Mouse (Mus musculus) heart, postnatal 0 days (tissue): ENCODE data around the gene Natd1.

Experiments
- CTCF ChIP-seq: IDR thresholded peaks from 2 replicates; pipeline ENCODE4 v1.5.1; 2016; ENCODE audit warnings: antibody characterized with exemption, control low read depth, low read depth
- EP300 ChIP-seq: IDR thresholded peaks from 2 replicates; pipeline ENCODE4 v1.6.1; 2016; ENCODE audit warnings: antibody characterized with exemption, low read depth

DNA sequence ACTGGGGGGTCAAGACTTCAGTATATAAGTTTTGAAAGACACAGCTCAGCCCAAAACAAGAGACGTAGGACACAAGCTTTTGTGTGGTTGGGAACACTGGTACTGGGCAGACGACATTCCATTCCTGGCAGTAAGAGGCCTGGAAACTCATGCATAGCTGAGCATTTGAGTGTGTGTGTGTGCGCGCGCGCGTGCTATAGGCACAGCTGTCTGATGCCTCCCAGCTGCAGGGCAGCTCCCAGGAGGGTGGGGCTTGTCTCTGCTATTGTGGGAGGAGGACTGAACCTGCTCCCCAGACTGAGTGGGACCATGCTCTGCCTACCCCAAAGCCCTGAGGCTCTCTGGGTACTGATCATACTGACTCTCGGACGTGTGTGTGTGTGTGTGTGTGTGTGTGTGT lies 26.8 kb upstream of the Natd1 start:
- TF ChIP-seq CTCF (no peak), EP300 (no peak)
